Mouse (Mus musculus) testis, adult 2 months (tissue): ENCODE results near the gene Ppm1a. TPM values are rescaled to one million over a fixed set of nuclear protein-coding genes. Genes with fewer than 3 reads are reported as not detected.

Source experiments
- H3K27ac ChIP-seq: fragments of 200-500 bp; 2 replicates; pipeline ENCODE4 v1.5.1; 2012; ENCODE audit warnings: low read depth, low read length; ENCODE audit not compliant: control insufficient read depth, insufficient read depth
- H3K27me3 ChIP-seq: fragments of 200-500 bp; 2 replicates; pipeline ENCODE4 v1.6.1; 2012; ENCODE audit warnings: mild to moderate bottlenecking, low read length, moderate library complexity; ENCODE audit not compliant: control insufficient read depth, insufficient read depth
- H3K36me3 ChIP-seq: fragments of 200-500 bp; 2 replicates; pipeline ENCODE4 v1.6.1; 2012; ENCODE audit warnings: mild to moderate bottlenecking, low read length; ENCODE audit not compliant: control insufficient read depth, insufficient read depth
- H3K4me1 ChIP-seq: fragments of 200-500 bp; 2 replicates; pipeline ENCODE4 v1.6.1; 2012; ENCODE audit warnings: low read length; ENCODE audit not compliant: control insufficient read depth, insufficient read depth
- H3K4me3 ChIP-seq: fragments of 200-500 bp; 2 replicates; pipeline ENCODE4 v1.5.1; 2012; ENCODE audit warnings: low read depth, mild to moderate bottlenecking, low read length, moderate library complexity, mixed read lengths; ENCODE audit not compliant: control insufficient read depth
- CTCF ChIP-seq: fragments of 200-500 bp; IDR thresholded peaks from 2 replicates; pipeline ENCODE4 v1.5.1; 2012; ENCODE audit warnings: low read depth, mild to moderate bottlenecking, inconsistent platforms, low read length, moderate library complexity; ENCODE audit not compliant: control insufficient read depth, insufficient read depth, insufficient replicate concordance
- POLR2A ChIP-seq: fragments of 200-500 bp; IDR thresholded peaks from 2 replicates; pipeline ENCODE4 v1.6.1; 2012; ENCODE audit warnings: low read depth, mild to moderate bottlenecking, inconsistent platforms, low read length, moderate library complexity; ENCODE audit not compliant: control insufficient read depth
- polyA plus RNA-seq: library from polyadenylated mRNA; depleted of rRNA; stranded (reverse); fragments of >200 nt; gene quantifications from 2 replicates; pipeline ENCODE4 v1.2.3, GENCODE M21; 2012

Gene Ppm1a
- polyA plus RNA-seq, 1 experiment = 252 TPM

- H3K4me1 ChIP-seq = peaks cover 3% of the 10 kb centered on the region
- H3K36me3 ChIP-seq = no peaks in the 10 kb centered on the region
- TF ChIP-seq CTCF (no peak), POLR2A (no peak)
- H3K27ac ChIP-seq = no peak overlapping the region
- H3K27me3 ChIP-seq = no peaks in the 10 kb centered on the region
- no peak overlapping the region for H3K4me3 ChIP-seq
Measured at GRCm38 (mm10) chr12:72749500-72749899, 7.8 kb upstream of the Ppm1a start.

- Histone ChIP-seq H3K27ac (no peak overlapping the region), H3K4me3 (no peak overlapping the region), H3K36me3 (no peaks in the 10 kb centered on the region), H3K27me3 (no peaks in the 10 kb centered on the region), H3K4me1 (peaks cover 3% of the 10 kb centered on the region)
- no peak for TF ChIP-seq CTCF
- no peak for TF ChIP-seq POLR2A
Measured at GRCm38 (mm10) chr12:72750016-72750415, 7.2 kb upstream of the Ppm1a start.

- Histone ChIP-seq H3K27me3 (no peaks in the 10 kb centered on the region), H3K4me1 (peaks cover under 1% of the 10 kb centered on the region), H3K27ac (no peak overlapping the region), H3K36me3 (no peaks in the 10 kb centered on the region), H3K4me3 (no peak overlapping the region)
- TF ChIP-seq CTCF (no peak), POLR2A (no peak)
Measured at GRCm38 (mm10) chr12:72750606-72751005, 6.6 kb upstream of the Ppm1a start.

GRCm38 (mm10) chr12:72757596-72757995 lies 341 bp downstream of the Ppm1a start:
- peak overlapping the region; percentile 76 for H3K4me3 ChIP-seq

GRCm38 (mm10) chr12:72759956-72760355 lies 2.7 kb downstream of the Ppm1a start:
- Histone ChIP-seq H3K4me3 (peak overlapping the region; percentile 100), H3K27ac (peak overlapping the region; percentile 99)

More at GRCm38 (mm10) chr12:72757596-72757995, 341 bp downstream of the Ppm1a start:
- TF ChIP-seq POLR2A (no peak), CTCF (no peak)
- Histone ChIP-seq H3K27me3 (no peaks in the 10 kb centered on the region), H3K27ac (peak overlapping the region; percentile 63), H3K36me3 (no peaks in the 10 kb centered on the region; the same call in 1 of the 2 replicates), H3K4me1 (no peaks in the 10 kb centered on the region)

GRCm38 (mm10) chr12:72760376-72761229 lies 3.3 kb downstream of the Ppm1a start:
- H3K27me3 ChIP-seq = no peaks in the 10 kb centered on the region
- H3K36me3 ChIP-seq = no peaks in the 10 kb centered on the region; the same call in 1 of the 2 replicates
- peak overlapping the region; percentile 99 for H3K27ac ChIP-seq
- H3K4me3 ChIP-seq = peak overlapping the region; percentile 100
- TF ChIP-seq CTCF (no peak), POLR2A (peak; percentile 76)
- H3K4me1 ChIP-seq = no peaks in the 10 kb centered on the region

More at GRCm38 (mm10) chr12:72759956-72760355, 2.7 kb downstream of the Ppm1a start:
- TF ChIP-seq POLR2A (no peak), CTCF (no peak)
- Histone ChIP-seq H3K4me1 (no peaks in the 10 kb centered on the region), H3K27me3 (no peaks in the 10 kb centered on the region), H3K36me3 (no peaks in the 10 kb centered on the region; the same call in 1 of the 2 replicates)

- Histone ChIP-seq H3K27me3 (no peaks in the 10 kb centered on the region), H3K4me1 (no peaks in the 10 kb centered on the region), H3K27ac (peak overlapping the region; percentile 89), H3K36me3 (no peaks in the 10 kb centered on the region; the same call in 1 of the 2 replicates), H3K4me3 (peak overlapping the region; percentile 97)
- TF ChIP-seq POLR2A = no peak; the same call in 1 of the 2 replicates
- TF ChIP-seq CTCF = no peak
Measured at GRCm38 (mm10) chr12:72761230-72761648, 4.0 kb downstream of the Ppm1a start.
